Mouse (Mus musculus) c-Kit-negative CD71-positive TER-119-positive erythroid progenitor cells, embryonic 14.5 days (primary cell): Measurements from ENCODE around the gene Vcl.
A peak's percentile ranks its signal among the peaks of the same experiment; 100 is the strongest.

ENCODE experiments used
- DNase-seq: peaks from one replicate; pipeline ENCODE4 v3.0.0-alpha.2; 2013; ENCODE audit warnings: low read depth, low spot score

Vcl gene

GRCm38 (mm10) chr14:20938860-20939259, 9.7 kb downstream of the Vcl start:
- no peak for DNase-seq

- no peak for DNase-seq
These were observed 16.1 kb downstream of the Vcl start for GRCm38 (mm10) chr14:20945296-20945695.

- no peak for DNase-seq
These were observed 26.8 kb downstream of the Vcl start for GRCm38 (mm10) chr14:20956021-20956420.

- DNase-seq: no peak
These were observed 29.8 kb downstream of the Vcl start for GRCm38 (mm10) chr14:20958971-20959370.

- no peak for DNase-seq
These were observed 33.3 kb downstream of the Vcl start for GRCm38 (mm10) chr14:20962466-20962865.

- no peak for DNase-seq
These were observed 33.7 kb downstream of the Vcl start for GRCm38 (mm10) chr14:20962906-20963305.

GRCm38 (mm10) chr14:20963863-20964262, 34.7 kb downstream of the Vcl start:
- no peak for DNase-seq

- DNase-seq: no peak
These were observed 35.1 kb downstream of the Vcl start for GRCm38 (mm10) chr14:20964285-20964684.

GRCm38 (mm10) chr14:20966959-20967670, 37.9 kb downstream of the Vcl start:
- DNase-seq: no peak

- no peak for DNase-seq
These were observed 39.9 kb downstream of the Vcl start for GRCm38 (mm10) chr14:20969066-20969465.

- no peak for DNase-seq
These were observed 41.2 kb downstream of the Vcl start for GRCm38 (mm10) chr14:20970389-20970788.

GRCm38 (mm10) chr14:20970927-20971326, 41.7 kb downstream of the Vcl start:
- no peak for DNase-seq

GRCm38 (mm10) chr14:20973821-20974220, 44.6 kb downstream of the Vcl start:
- DNase-seq: no peak

- DNase-seq: no peak
These were observed 47.5 kb downstream of the Vcl start for GRCm38 (mm10) chr14:20976741-20977140.

- no peak for DNase-seq
These were observed 48.5 kb downstream of the Vcl start for GRCm38 (mm10) chr14:20977726-20978125.

GRCm38 (mm10) chr14:20983832-20984231, 54.6 kb downstream of the Vcl start:
- no peak for DNase-seq

GRCm38 (mm10) chr14:20985482-20985881, 56.3 kb downstream of the Vcl start:
- no peak for DNase-seq

GRCm38 (mm10) chr14:20991492-20991891, 62.3 kb downstream of the Vcl start:
- DNase-seq: no peak

- peak; percentile 22 for DNase-seq
These were observed 64.0 kb downstream of the Vcl start for GRCm38 (mm10) chr14:20993067-20993691.

- DNase-seq: no peak
These were observed 65.3 kb downstream of the Vcl start for GRCm38 (mm10) chr14:20994475-20994874.

- no peak for DNase-seq
These were observed 66.3 kb downstream of the Vcl start for GRCm38 (mm10) chr14:20995497-20995896.

- no peak for DNase-seq
These were observed 67.2 kb downstream of the Vcl start for GRCm38 (mm10) chr14:20996361-20996760.

GRCm38 (mm10) chr14:20997548-20997947, 68.3 kb downstream of the Vcl start:
- DNase-seq: no peak
